Mouse (Mus musculus) heart, embryonic 14.5 days (tissue): ENCODE results near the gene Akr1c18. TPM values are rescaled to one million over a fixed set of nuclear protein-coding genes. Genes with fewer than 3 reads are reported as not detected.
"Not testable (repeated sequence)": the region's sequence is repeated elsewhere in the genome, so short reads cannot be mapped to it uniquely, and the experiment has no call there.

Source experiments
- ATAC-seq: fragments of 200-750 bp; cut with Nextera tagmentation; 2 replicates; pipeline ENCODE4 v1.8.0; 2017; ENCODE audit warnings: low read depth, moderate TSS enrichment; ENCODE audit not compliant: insufficient number of reproducible peaks, insufficient read depth, low FRiP score
- H3K27ac ChIP-seq, 2 experiments: fragments of 200-500 bp in 1 of 2; fragments of 300-500 bp in 1 of 2; sonication (generic) in 1 of 2; replicated peaks in 1 of 2; 2 replicates each; pipeline ENCODE4 v1.5.1; 2012 to 2014; ENCODE audit warnings: low read depth in 2 of 2, low read length in 2 of 2, control low read depth in 1 of 2, mild to moderate bottlenecking in 1 of 2, mixed read lengths in 1 of 2; ENCODE audit not compliant: control insufficient read depth in 1 of 2, insufficient read depth in 1 of 2
- H3K27me3 ChIP-seq: fragments of 300-500 bp; sonication (generic); 2 replicates; pipeline ENCODE4 v1.6.1; 2014; ENCODE audit warnings: mild to moderate bottlenecking, low read length, control low read depth; ENCODE audit not compliant: control insufficient read depth, insufficient read depth
- H3K36me3 ChIP-seq: fragments of 300-500 bp; sonication (generic); 2 replicates; pipeline ENCODE4 v1.6.1; 2014; ENCODE audit warnings: mild to moderate bottlenecking, control low read depth, low read length, mixed read lengths; ENCODE audit not compliant: control insufficient read depth, insufficient read depth
- H3K4me1 ChIP-seq, 2 experiments: fragments of 200-500 bp in 1 of 2; fragments of 300-500 bp in 1 of 2; sonication (generic) in 1 of 2; 2 replicates each; pipeline ENCODE4 v1.6.1; 2012 to 2014; ENCODE audit warnings: low read length in 2 of 2, control low read depth in 1 of 2, mixed read lengths in 1 of 2; ENCODE audit not compliant: control insufficient read depth in 2 of 2, insufficient read depth in 2 of 2
- H3K4me2 ChIP-seq: fragments of 300-500 bp; sonication (generic); 2 replicates; pipeline ENCODE4 v1.6.1; 2014; ENCODE audit warnings: mild to moderate bottlenecking, low read length
- H3K4me3 ChIP-seq, 2 experiments: fragments of 200-500 bp in 1 of 2; fragments of 300-500 bp in 1 of 2; sonication (generic) in 1 of 2; 2 replicates each; pipeline ENCODE4 v1.5.1; 2012 to 2014; ENCODE audit warnings: low read length in 2 of 2, mild to moderate bottlenecking in 2 of 2, control low read depth in 1 of 2, low read depth in 1 of 2, moderate library complexity in 1 of 2; ENCODE audit not compliant: control insufficient read depth in 1 of 2, insufficient read depth in 1 of 2
- H3K9ac ChIP-seq: fragments of 300-500 bp; sonication (generic); 2 replicates; pipeline ENCODE4 v1.6.1; 2014; ENCODE audit warnings: mild to moderate bottlenecking, low read length
- H3K9me3 ChIP-seq: fragments of 300-500 bp; sonication (generic); 2 replicates; pipeline ENCODE4 v1.6.1; 2016; ENCODE audit warnings: low read length, control low read depth; ENCODE audit not compliant: control insufficient read depth
- WGBS: fragments of 180-500 bp; shearing (Covaris S2); extraction: QIAGEN DNeasy Blood & Tissue Kit; methylation state at CpG from one replicate; pipeline ENCODE4 v1.1.7; 2014; 5-methylcytosine and 5-hydroxymethylcytosine counted together
- polyA plus RNA-seq: library from polyadenylated mRNA; unstranded; fragments of >200 nt; fragmentation: Nextera tagmentation; extraction: Ambion mirVana; gene quantifications from 2 replicates; pipeline ENCODE4 v1.2.1, GENCODE M21; 2014

Gene Akr1c18
- polyA plus RNA-seq = 0.39 TPM in 1 of 2 replicates, not detected in the other

DNA sequence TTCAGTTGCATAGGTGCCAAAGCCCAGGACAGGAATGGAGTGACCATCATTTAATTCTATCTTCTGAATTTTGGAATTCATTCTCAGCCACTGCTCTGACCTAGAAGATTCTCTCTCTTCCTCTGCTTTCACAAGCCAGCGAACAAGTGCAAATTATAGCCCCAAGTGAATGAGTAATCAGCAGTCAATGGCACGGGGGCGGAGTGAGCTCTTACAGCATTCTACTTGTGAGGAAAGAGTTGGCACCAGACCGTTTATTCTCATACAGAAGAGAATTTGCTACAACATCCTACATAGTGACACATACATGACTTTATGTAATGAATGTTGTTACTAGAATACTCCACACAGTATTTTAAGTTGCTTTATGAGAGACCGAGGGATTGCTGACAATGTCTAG is at the start of gene Akr1c18:
Gene Akr1c18, minus strand, starts transcription at position 137 of the 400 bp plus-strand sequence.
- ATAC-seq = no peak

DNA sequence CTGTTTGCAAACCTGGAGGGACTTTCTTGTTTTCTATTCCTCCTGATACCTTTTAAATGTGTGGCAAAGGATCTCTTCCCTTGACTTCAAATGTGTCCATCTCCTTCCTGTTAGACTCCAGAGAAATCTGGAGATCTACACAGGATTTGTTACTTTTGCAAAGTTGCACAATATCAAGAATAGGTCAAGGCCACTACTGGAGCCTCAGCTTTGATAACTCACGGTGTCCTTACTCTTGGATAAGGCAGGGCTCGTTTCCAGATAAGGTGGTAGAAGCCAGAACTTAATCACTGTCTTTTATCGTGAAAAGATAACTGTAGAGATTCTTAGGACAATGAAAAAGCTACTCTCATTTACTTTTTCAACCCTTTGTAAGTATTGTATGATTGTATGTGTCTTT is 42.1 kb upstream of the Akr1c18 start:
- H3K27me3 ChIP-seq = no peaks in the 10 kb centered on the region
- no peak overlapping the region for H3K4me2 ChIP-seq
- H3K9me3 ChIP-seq = no peaks in the 10 kb centered on the region
- no peak overlapping the region for H3K27ac ChIP-seq
- no peak overlapping the region for H3K9ac ChIP-seq
- H3K4me3 ChIP-seq = no peak overlapping the region
- ATAC-seq = no peak
- H3K36me3 ChIP-seq = no peaks in the 10 kb centered on the region
- WGBS = 40% methylated on average over 3 of the region's 3 CpGs
- H3K4me1 ChIP-seq = no peaks in the 10 kb centered on the region

More for the DNA sequence above, at the start of gene Akr1c18:
- H3K36me3 ChIP-seq = no peaks in the 10 kb centered on the region
- H3K4me1 ChIP-seq = no peaks in the 10 kb centered on the region
- H3K9me3 ChIP-seq = no peaks in the 10 kb centered on the region; the same call in 1 of the 2 replicates
- no peak within 1 kb of the TSS for H3K4me2 ChIP-seq
- no peak within 1 kb of the TSS for H3K27ac ChIP-seq
- H3K4me3 ChIP-seq = no peak within 1 kb of the TSS
- WGBS = 75% methylated on average over 5 of the region's 5 CpGs
- H3K9ac ChIP-seq = no peak within 1 kb of the TSS
- no peaks in the 10 kb centered on the region for H3K27me3 ChIP-seq

DNA sequence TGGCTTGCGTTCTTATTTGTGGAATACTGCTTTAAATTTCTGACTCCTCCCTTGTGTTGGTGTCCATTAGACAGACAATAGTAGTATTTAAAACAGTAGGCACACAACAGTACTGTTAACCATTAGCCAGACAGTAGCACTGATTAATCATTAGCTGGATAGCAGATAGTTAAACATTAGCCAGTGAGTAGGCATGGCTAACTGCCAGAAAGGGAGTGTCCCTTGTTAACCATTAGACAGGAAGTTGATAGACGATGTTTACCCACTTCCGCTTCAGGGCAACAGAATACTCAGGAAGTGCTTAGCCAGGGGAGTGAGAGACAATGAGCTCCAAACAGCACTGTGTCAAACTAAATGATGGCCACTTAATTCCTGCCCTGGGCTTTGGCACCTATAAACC is 40.5 kb upstream of the Akr1c18 start, which contains the start of gene Akr1c13:
Gene Akr1c13, plus strand, starts transcription at position 247 of the 400 bp plus-strand sequence.
- WGBS = 65% methylated on average over 3 of the region's 3 CpGs
- H3K9me3 ChIP-seq = no peaks in the 10 kb centered on the region
- no peaks in the 10 kb centered on the region for H3K27me3 ChIP-seq
- no peak within 1 kb of the TSS for H3K4me2 ChIP-seq
- H3K27ac ChIP-seq = no peak within 1 kb of the TSS
- H3K36me3 ChIP-seq = no peaks in the 10 kb centered on the region
- no peak within 1 kb of the TSS for H3K9ac ChIP-seq
- ATAC-seq = no peak
- no peak within 1 kb of the TSS for H3K4me3 ChIP-seq
- no peaks in the 10 kb centered on the region for H3K4me1 ChIP-seq

DNA sequence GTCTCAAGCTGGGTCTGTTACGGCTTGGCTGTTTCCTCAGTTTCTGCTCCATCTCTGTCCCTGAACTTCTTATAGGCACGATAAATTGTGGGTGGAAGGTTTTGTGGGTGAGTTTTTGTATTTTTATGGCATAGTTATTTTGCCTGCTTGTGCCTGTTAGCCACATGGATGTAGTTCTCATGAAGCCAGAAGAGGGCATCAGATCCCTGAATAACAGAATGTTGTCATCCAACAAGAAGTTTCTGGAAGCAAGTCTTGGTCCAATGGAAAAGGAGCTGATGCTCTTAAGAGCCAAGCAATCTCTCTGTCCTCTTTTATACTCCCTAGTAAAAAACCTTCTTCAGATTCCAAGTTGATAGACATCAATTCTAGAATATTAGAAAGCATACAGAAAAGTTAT is 37.7 kb upstream of the Akr1c18 start:
- ATAC-seq = no peak
- Histone ChIP-seq H3K36me3 (no peaks in the 10 kb centered on the region), H3K9ac (no peak overlapping the region), H3K4me3 (no peak overlapping the region), H3K27ac (no peak overlapping the region), H3K27me3 (no peaks in the 10 kb centered on the region), H3K4me1 (no peaks in the 10 kb centered on the region), H3K4me2 (no peak overlapping the region), H3K9me3 (no peaks in the 10 kb centered on the region)
- 74% methylated on average over 2 of the region's 2 CpGs for WGBS

DNA sequence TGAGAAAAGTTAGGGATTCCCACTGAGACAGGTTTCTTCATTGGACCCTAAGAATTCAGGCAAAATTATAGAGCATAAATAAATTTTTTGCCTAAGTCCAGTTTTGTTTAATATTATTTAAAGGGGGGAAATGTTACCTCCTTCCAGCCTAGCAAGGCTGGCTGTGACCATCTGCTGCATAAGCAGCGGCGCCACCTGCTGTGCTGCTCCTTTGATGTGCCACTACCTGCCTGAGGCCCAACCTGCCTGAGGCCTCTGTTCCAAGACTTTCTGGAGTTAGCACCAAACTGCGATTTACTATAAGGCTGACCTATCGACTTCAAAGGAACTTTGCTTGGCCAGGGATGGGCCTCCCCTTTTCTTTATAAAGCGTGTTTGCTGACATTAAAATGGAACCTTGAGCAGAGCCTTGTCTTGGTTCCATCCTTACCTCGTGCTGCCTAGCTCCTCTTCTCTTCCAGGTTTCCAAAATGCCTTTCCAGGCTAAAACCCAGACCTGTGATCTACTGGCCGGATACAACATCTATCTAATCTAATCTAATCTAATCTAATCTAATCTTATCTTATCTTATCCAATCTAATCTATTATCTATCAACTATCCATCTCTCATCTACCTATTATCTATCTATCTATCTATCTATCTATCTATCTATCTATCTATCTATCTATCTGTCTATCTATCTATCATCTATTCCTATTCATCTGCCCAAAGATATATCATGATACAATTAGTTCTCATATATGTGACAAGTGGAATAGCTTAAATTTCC is 36.4 kb upstream of the Akr1c18 start:
- not testable (repeated sequence) for H3K4me2 ChIP-seq, H3K4me3 ChIP-seq, ATAC-seq, H3K27me3 ChIP-seq, H3K36me3 ChIP-seq, H3K27ac ChIP-seq, H3K4me1 ChIP-seq, H3K9ac ChIP-seq, H3K9me3 ChIP-seq
- WGBS = 71% methylated on average over 7 of the region's 7 CpGs

DNA sequence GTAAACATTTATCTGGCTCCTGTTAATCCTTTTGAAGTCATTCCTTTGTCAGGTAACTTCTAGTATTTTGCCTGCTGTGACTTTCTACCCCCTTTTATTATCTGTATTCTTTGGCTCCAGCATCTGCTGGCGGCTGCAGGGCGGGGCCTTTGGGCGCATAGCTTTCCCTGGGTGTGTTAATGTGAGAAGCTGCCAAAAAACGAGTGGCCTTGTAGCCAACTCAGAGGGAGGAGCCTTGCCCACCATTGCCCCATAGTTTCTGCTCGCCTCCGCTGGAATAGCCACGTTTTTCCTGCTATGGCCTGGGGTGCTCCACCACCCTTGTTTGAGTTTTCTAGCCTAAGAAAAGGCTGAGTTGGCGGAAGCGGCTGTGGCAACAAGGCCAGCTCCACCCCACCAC is 32.7 kb upstream of the Akr1c18 start:
- H3K9me3 ChIP-seq = no peaks in the 10 kb centered on the region
- ATAC-seq = no peak
- WGBS = 63% methylated on average over 9 of the region's 9 CpGs
- H3K4me1 ChIP-seq = no peaks in the 10 kb centered on the region
- no peaks in the 10 kb centered on the region for H3K36me3 ChIP-seq
- no peaks in the 10 kb centered on the region for H3K27me3 ChIP-seq
- 0 out of 2 replicates have a peak overlapping the region, but pooled peaks have one; percentile 3 for H3K4me2 ChIP-seq
- H3K27ac ChIP-seq = no peak overlapping the region
- H3K9ac ChIP-seq = no peak overlapping the region
- H3K4me3 ChIP-seq = no peak overlapping the region

DNA sequence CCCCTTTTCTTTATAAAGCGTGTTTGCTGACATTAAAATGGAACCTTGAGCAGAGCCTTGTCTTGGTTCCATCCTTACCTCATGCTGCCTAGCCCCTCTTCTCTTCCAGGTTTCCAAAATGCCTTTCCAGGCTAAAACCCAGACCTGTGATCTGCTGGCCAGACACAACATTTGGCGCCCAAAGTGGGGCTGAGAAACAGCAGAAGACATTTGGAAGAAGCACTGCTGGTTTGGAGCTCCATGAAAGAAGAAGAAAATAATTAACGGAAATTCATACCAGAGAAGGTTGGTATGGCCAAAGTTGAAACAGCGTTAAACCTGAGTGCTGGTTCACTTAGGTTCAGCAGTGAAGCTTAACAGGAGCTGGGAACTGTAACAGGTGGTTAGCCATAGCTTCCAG is 30.9 kb upstream of the Akr1c18 start:
- not testable (repeated sequence) for H3K27ac ChIP-seq, H3K4me2 ChIP-seq, H3K9ac ChIP-seq, H3K4me1 ChIP-seq, H3K4me3 ChIP-seq, ATAC-seq, H3K9me3 ChIP-seq, H3K27me3 ChIP-seq, H3K36me3 ChIP-seq
- 93% methylated on average over 4 of the region's 4 CpGs for WGBS

DNA sequence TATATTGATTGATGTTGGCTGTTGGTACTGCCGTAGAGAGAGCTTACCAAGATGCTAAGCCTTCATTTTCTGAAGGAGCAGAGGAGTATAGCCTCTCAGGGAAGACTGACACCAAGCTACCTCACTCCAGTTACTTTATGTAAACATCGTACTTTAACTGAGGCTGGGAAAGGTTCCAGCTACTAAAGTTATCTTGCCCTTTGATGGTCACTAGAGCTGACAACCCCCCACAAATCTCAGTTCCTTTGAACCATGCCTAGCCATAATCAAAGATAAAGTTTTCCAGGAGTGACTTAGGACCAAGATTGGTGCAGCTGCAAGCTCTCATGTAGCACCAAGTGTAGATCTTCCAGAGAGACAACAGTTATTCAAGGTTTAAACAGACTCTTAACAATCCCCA is 22.5 kb upstream of the Akr1c18 start:
- Histone ChIP-seq H3K27ac (no peak overlapping the region), H3K4me3 (no peak overlapping the region), H3K4me2 (no peak overlapping the region), H3K9ac (no peak overlapping the region), H3K9me3 (no peaks in the 10 kb centered on the region), H3K36me3 (no peaks in the 10 kb centered on the region), H3K4me1 (peaks cover 0 to 11% of the 10 kb centered on the region in 2 experiments; a peak in 2 of 4 replicates), H3K27me3 (no peaks in the 10 kb centered on the region)
- ATAC-seq = no peak
- 25% methylated on average over 2 of the region's 2 CpGs for WGBS
